Mouse (Mus musculus) frontal cortex, postnatal 14 days (tissue): ENCODE data around the gene Srd5a1.

Source experiments
- DNase-seq, 2 experiments: peaks; one replicate each; pipeline ENCODE4 v3.0.0; 2022; ENCODE audit warnings: low spot score in 2 of 2

Gene Srd5a1

DNA sequence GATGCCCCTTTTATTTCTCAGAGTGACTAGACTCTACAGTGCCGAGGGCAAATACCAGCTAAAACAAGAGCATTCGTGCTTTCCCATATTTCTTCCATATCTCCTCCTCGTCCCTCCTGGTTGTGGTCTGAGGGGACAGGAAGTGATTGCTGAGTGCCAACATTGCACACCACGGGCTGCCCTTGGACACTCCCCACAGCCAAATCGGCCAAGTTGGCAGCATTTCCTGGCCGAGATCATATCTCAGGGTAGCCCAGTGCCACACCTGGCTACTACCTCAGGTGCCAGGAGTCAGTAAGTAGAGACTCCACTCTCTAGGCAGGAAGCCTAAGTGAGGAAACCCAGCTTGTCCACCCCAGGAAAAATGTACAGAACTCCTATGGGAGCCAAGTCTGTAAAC, 70.0 kb downstream of the Srd5a1 start:
- DNase-seq: no peak

DNA sequence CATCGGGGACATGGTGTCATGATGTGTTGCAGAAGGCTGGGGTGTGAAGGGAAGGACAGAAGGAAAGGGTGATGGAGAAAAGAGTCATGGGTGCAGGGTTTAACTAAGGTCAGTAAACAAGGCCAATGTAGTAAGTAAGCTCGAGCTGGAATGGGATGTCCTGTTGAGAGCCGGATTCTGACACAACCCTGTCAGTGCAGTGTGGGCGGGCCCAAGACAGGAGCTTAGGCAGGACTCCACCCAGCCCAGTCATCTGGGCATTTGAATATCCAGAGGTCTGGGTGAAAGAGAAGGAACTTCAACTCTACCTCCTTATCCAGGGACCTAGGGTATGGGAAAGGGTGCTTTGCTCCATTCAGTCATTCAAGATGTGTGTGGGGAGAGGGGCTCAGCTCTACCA, 72.9 kb downstream of the Srd5a1 start:
- no peak for DNase-seq

DNA sequence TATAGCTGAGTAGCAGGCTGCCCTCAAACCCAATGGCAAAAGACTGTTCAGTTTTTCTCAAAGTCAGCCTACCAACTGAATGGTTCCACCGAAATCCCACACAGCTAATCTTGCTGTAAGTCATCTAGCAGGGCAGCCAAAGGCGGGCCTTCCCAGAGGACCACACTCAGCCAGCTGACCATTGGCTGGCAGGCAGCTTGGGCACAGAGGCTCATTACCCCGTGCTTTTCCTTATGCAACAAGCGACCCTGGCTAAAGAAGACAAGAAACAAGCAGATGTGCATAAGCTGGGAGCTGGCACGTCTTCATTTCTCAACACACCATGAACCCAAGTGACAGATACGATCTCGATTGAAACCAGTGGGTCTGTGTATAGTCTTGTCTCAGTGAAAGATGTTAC, 73.9 kb downstream of the Srd5a1 start:
- no peak for DNase-seq

DNA sequence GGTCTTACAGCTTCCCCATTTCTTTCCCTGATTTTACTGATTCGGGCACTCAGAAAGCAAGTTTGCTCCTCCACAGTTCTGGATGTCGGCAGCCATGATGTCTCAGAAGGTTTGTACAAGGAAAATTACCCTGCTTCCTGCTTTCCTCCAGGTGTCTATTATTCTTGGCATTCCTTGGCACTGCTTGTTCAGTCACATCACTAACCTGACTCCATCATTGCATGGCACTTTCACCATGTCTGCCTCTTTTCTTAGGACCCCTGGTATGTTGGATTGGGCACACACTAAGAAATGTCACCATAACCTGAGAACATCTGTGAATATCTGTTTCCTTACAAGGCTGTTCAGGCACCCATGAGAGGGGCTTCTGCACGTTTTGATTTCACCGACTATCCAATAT, 75.2 kb downstream of the Srd5a1 start:
- no peak for DNase-seq

DNA sequence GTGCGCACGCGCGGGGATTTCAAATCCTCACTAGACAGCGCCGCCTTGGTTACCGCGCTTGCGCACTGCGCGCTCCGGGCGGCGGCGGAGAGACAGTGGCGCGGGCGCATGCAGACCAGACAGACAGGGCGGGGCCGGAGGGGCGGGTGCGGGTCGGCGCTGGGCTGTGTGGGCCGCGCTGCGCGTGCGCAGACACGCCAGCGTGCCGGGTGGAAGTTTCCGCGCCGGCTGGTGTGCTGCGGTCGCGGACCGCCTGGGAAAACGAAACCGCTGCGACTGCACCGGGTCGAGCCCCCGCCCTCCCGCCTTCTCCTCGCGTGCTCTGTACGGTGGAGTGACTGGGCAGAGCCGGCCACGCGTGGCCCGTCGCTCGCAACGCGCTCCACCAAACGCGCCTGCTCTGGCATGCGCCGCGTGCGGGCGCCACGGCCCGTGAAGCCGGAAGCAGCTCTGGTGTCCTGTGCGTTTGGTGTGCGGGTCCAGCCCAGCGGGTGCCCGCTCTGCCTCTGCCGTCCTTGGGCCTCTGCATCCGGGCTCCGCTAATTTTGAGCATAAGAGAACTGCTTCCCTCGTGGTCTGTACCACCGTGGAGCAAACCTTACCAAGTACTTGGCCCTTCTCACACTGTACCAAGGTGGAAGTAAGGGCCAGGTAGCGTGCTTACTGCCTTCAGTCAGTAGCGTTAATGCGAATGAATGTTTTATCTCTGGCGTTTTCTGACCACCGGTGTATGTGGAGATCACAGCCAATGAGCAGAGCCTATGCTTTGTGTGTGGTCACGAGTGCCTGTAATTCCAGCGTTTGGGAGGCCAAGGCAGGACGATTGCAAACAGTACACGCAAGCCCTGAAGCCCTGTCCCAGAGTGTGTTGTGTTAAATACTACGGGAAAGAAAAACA, 76.3 kb downstream of the Srd5a1 start:
- peak; percentile 94 to 95 for DNase-seq

DNA sequence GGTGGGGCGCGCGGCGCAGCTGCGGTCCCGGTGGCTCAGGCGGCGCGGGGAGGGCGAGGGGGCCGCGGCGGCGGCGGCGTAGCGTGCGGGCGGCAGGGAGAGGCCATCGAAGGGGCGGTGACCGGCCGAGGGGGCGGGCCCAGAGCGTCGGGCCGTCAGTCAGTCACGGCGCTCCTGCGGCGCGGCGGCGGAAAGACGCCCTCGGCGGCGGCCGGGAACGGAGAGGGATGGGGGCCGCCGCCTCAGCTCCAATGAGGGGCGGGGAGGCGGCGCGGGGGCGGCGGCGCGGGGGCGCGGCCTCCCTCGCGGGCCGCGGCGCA, 76.9 kb downstream of the Srd5a1 start, which contains the start of gene Tent4a:
Tent4a (minus strand) TSS at position 284 of the 320 bp plus-strand sequence.
- no peak for DNase-seq

DNA sequence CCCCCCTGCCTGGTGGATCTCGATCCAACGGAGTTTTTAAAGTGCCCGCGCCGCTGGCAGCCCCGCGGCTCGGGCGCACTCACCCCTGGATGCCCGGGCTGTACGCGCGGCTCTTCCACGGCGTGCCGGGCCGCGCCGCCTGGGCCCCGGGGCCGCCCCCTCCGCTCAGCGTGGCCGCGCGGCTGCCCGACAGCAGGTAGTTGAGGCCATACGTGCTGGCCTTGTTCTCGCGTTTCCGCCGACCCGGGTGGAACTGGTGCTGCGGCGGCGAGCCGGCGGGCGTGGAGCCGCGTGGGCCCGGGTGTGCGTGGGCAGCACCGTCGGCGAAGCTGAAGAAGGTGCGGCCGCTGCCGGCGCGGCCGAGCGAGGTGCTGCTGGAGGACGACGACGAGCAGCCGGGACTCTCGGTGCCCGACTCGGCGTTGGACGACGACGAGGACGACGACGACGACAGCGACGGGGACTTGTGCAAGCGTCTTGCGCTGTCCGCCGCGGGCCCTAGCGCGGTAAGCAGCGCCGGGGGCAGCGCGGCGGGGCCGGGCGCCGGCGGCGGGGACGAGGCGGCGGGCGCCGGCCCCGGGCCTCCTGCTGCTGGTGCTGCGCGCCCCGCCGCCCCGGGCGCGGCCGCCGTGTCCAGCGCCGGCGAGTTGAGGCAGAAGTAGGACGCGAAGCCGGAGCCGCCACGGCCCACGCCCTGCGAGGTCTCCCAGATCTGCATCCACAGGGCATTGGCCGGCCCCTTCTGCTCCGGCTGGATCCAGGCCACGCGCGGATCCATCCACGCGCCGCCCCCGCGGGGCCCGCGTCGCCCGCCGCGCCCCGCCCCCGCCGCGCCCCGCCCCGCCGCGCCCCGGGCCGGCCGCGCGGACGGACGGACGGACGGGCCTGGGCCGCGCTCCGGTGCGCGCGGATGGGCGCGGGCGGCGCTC, 77.6 kb downstream of the Srd5a1 start, which contains the start of gene Nsun2:
Nsun2 (plus strand) TSS at position 342 of the 929 bp plus-strand sequence.
- peak in 1 of 2 experiments; percentile 41 for DNase-seq

DNA sequence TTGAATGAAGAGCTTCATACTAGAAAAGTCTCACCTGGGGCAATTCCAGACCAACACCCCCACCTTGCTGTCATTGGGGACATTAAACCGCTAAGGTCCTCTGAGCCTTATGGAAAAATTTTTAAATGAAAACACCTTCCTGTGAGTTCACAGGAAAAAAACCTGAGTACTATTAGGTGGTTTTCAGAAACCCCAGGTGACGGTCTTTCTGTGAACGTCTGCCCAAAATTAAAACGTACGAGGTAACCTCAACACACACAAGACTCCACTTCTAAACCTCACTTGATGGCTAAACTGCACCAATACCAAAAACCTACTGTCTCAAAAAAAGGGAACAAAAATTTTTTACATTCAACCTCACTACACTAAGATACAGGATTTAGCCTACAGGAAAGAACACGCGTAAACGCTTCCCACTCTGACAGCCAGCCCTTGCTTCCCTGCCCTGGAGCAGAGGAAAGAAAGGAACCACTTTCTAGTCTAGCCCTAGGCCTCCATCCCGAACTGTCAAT, 78.3 kb downstream of the Srd5a1 start:
- no peak for DNase-seq

DNA sequence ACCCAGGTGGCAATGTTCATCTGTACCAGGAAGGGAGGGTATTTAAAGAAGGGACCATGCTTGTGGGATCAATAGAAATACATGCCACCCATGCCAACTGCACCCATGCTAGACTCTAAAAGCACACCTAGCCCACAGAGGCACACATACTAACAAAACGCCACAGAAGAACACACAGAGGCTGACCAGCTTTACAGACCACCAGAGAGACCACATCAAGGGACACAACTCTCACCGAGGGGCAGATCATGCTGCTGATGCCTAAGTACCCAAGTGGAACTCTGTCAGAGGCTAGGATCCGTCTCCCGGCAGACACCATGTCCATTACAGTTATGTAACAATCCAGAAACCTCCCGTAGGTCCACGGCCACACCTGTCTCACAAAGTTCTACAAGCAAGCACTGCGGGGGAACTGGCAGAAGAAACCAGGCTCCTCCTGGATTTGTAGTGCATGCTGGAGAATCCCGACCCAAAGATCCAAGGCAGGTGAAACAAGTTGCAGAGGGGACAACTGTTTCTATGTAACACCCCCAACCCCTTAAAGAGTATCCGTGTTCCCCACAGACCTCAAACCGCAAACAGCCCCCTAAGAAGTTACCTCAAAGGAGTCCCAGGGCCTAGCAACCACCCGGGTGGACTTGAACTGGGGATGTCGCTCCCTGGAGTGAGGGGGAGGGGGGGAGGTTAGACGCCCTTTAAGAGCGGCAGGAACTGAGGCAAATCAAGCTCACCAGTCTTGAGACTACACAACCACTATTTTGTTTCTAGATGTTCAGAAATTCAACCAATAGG, 78.9 kb downstream of the Srd5a1 start:
- no peak for DNase-seq

DNA sequence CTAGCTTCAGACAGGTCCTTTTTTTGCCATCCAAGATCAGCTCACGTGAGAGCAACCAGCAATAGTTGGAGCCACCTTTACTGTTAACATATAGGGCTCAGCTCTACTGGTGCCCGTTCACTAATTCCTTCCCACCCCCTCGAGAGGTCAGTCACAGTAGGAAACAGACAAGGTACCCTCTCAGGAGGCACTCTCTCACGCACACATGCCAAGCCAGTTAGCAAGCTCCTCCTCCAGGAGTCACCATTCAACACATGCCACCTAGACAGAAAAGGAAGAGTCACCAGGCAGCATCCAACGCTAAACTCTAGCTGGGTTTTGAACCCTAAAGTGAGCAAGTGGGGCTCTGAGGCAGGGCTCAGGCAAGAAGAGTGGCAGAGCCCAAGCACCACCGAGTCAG, 79.8 kb downstream of the Srd5a1 start:
- DNase-seq: no peak

DNA sequence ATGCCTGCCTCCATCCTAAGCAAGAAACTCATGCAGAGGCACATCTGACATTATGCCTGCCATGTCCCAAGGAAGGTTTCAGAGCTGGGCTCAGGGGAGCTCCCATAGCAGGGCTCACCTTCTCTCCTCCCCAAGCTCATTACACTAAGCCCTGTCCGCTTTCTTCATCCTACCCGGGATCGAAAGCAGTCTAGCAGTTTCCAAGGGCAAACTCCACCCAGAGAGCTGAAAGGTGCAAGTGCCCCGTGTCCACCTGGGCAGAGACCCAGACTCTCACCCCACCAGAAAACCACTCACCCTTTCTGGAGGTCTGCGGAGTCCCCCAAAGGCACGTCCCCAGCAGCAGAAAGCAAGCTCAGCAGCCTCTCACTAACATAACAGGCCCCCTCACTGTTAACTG, 80.3 kb downstream of the Srd5a1 start:
- DNase-seq: no peak

DNA sequence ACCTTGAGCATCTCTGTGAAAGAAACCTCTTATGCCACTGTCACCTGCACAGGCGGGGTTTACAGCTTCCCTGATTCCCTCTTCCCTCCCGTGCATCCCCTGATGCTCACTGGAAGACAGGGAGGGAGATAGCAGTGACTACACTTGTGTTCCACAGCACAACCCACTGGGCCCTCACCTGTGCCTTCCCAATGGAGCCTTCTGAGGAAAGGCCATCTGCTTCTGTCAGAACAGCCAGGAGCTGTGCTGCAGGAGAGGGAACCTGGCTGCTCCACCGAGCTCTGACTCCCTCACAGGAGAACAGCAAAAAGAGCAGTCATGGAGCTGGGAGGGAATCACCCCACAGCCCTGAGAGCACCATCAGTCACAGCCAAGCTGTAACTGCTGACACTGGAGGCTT, 81.1 kb downstream of the Srd5a1 start:
- no peak for DNase-seq

DNA sequence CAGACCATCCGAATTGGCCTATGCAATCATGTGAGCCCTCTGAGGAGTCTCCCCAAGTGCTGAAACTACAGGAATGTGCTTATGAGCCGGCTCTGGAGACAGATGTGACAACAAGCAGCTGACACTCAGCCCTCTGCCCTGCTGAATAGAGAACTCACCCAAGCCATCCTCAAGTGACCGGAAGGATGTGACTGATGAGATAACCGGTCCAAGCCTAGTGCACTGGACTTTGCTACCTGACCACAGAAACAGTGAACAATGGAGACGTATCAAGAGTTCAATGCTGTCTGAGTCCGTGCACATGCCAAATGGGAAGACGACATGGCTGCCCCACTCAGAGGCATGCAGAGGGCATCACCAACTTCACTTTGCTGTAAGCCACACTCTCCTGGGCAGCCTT, 82.7 kb downstream of the Srd5a1 start:
- no peak for DNase-seq

DNA sequence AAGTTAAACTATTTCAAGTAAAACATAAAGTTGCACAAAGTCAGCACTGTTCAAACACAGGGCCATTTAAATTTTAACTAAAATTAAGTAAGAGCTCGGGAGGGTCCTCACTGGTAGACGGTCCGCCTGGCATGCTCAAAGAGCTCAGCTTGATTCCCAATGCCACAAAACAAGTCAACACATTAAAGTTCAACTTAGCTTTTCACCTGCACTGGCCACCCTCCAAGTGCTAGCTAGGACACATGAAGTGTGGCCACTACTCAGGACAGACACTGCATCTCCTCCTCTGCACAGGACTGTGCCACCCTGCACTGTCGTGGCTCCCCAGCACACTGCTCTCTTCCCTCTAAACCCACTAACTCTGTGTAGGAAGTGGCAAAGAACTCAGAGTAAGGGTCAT, 85.4 kb downstream of the Srd5a1 start:
- no peak for DNase-seq

DNA sequence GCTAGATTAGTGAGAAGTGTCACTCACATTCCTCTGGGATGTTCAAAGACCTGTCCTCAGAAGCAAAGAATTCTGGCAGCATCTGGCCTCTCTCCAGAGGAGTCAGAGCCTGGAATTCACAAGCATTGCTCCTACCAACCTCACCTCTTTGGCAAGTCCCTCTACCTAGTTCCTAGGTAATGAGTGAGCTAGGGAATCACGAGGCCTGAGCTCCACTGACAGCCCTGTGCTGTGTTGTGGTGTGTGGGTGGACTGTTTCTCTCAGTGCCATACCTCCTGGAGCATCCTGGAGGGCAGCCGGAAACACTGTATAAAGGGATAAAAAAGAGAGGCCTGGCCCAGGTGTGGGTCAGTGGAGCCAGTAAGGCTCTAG, 87.1 kb downstream of the Srd5a1 start:
- DNase-seq: no peak
